Mouse (Mus musculus) bone marrow macrophage, adult 2 months (primary cell): ENCODE results near the gene Akap9.

Experiments
- CTCF ChIP-seq: IDR thresholded peaks from 2 replicates; pipeline ENCODE4 v1.5.1; 2012; ENCODE audit warnings: low read depth, mild to moderate bottlenecking, low read length, moderate library complexity
- POLR2A ChIP-seq: IDR thresholded peaks from 2 replicates; pipeline ENCODE4 v1.6.1; 2012; ENCODE audit warnings: mild to moderate bottlenecking, low read depth, low read length, borderline replicate concordance

DNA sequence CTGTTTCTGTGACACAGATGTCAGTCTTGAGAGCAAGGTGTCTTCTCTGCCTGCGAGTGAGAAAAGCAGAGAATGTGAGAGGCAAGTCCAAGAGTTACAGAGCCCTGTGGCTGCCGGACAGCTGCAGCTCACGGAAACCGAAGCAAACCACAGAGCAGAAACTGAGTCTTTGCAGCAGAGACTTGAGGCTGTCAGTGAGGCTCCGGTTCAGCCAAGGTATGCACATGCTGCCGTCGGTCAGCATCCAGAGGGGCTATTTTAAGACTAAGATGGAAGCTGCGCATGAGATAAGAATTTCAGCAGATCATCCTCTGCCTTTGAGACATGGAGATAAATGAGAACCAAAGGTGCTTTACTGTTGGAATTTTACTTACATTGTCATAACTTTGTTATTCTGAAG, 48.3 kb downstream of the Akap9 start:
- TF ChIP-seq POLR2A (no peak), CTCF (no peak)
